Mouse (Mus musculus) spleen, postnatal 36 days (tissue): ENCODE data around the gene 4921539E11Rik.

ENCODE experiments used
- DNase-seq, 2 experiments: peaks; one replicate each; pipeline ENCODE4 v3.0.0; 2022; ENCODE audit warnings: low spot score in 2 of 2, mixed read lengths in 1 of 2

4921539E11Rik gene

DNA sequence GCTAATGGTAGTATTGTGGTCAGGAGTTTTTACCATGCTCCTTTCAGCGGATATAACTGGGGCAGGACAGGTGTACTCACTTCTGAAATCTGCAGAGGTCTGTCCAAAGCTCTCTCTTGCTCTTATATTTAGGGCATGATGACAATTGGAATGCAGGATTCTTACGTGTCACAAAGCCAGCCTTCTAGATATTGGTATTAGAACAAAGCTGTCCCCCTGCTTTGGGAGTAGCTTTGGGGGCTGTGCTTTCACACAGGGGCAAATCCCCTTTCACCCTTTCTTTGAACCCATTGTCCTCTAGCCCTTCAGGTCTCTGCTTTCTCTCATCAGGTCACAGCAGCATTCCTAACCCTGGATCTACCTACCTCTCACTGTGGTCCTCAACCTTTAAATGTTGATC is at the start of gene 4921539E11Rik:
TSS of gene 4921539E11Rik (minus strand) at position 101 of the 400 bp plus-strand sequence.
- DNase-seq, result no peak

DNA sequence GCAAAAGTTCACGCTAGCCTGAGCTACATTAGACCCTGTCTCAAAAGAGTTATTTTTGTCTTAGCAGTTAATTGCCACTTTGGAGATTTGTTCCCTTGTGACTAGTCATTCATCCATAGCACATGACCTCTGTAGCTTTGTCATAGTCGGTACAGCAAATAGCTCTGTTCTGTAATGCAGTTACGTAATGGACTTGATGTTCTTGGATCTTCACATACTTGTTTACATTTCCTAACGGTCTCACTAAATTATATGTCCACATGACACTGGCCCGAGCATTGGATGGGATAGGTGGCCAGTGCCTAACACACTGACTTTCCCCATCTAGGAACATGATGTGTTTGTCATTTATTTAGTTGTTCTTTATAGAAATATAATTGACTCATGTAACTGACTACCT is 44.5 kb upstream of the 4921539E11Rik start:
- no peak for DNase-seq

DNA sequence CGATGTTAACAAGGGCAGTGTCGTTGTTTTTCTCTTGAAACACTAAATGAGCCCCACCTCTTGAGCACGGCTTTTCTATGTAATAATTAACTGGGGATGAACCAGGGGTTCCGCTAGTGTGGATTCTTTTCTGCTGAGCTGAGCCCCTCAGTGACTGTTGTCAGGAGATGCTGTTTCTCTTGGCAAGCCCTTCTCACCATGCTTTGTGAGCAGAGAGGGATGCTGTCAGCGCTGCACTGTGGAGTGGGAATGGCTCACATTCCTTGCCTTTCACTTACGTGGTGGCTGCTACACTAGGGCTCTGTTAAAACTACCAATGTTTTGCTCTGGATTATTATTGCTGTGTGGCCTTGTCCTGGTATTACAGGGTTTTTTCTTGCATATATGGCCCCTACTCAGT is 38.7 kb upstream of the 4921539E11Rik start:
- no peak for DNase-seq

DNA sequence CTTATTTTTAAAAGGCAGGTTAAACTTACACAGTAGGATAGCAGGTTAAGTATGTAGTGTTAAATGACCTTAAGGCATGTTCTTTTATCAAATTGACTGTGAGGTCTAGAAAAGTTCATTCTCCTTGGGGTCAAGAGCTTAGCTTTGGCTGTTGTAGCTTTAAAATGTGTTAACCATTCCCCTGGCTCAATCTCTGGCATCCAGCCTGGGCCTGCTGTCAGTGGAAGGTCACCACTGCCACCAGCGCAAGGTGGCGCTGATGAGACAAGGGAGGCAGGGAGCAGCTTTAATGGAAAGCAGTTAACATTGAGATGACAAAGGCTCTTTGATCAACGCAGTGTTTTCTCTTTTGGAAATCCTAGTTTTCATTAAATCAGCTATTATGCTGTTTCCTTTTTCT is 36.3 kb upstream of the 4921539E11Rik start:
- no peak for DNase-seq

DNA sequence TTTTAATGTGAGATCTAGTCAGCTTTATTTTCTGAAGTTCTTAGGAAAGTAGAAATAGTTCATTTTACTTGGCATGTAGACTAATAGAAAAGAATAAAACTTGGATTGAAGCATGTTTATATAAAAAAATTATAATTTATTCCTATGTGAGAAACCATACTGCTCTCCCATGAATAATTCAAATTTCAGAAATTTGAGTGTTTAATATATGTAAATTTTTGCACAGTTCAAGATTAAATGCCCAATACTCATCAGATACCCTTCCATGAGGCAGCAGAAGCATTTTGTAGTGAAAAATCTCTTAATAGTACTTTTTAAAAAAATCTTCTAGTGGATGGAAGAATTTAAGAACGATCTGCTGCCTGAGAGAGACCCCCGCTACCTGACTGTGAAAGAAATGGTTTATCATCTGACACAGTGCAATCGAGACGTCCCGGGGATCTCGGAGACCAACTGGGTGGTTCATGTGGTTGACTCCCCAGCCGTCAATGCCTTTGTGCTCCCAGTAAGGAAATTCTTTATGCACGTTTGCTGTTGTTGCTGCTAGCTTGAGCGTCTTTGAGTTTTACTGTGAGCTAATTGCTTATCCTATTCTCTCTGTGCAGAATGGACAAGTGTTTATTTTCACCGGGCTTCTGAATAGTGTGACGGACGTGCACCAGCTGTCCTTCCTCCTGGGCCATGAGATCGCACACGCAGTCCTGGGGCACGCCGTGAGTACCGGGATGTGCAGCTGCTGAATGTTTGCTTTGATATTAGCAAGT is 34.2 kb upstream of the 4921539E11Rik start:
- DNase-seq, result no peak

DNA sequence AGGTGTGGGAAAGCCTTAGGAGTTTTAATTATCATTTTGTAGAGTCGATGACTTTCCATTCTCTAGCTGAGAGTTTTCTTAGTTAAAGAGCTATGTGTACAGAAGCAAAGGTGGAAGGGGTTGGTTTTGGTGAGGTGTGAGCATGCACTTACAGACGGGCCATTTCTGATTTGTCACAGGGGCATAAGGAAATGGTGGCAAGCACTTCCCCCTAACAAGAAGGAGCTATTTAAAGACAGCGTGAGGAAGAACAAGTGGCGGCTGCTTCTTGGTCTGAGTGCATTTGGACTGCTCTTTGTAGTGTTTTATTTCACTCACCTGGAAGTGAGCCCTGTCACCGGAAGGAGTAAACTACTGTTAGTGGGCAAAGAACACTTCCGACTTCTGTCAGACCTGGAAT is 30.8 kb upstream of the 4921539E11Rik start:
- DNase-seq, result no peak

DNA sequence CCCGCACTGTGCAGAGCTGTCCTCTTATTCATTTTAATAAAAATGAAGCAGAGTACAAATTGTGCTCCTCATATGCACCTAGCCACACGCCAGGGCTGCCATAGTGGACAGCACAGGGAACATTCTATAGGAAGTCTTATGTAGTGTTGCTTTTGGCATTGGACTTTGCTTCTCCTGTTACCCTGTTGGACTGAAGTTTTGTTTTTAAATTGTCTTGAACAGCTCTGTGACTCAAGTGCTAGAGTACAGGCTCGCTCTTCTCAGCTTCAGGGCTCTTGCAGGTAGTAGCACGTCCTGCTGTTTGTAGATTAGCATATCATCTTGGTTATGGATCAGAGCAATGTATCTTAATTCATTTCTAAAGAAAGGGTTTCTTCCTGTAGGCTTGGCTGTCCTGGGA is 25.2 kb upstream of the 4921539E11Rik start:
- DNase-seq, result no peak

DNA sequence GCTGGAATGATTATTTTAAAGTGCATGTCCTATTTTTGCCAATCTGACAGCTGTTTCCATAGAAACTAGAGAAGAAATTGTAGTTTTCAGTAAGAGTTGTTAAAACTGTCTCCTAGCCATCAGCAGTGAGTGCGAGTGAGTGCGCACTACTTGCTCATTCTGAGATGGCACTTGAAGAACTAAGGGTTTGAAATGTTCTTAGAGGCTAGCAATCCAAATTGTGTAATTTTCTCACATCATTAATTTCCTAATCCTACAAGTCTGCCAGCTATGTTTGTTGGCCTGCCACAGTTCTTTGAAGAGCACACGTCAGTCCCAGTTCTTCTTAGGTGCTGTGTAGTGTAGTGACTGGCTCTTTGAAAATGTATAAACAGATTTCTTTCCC is 23.9 kb upstream of the 4921539E11Rik start:
- no peak for DNase-seq

DNA sequence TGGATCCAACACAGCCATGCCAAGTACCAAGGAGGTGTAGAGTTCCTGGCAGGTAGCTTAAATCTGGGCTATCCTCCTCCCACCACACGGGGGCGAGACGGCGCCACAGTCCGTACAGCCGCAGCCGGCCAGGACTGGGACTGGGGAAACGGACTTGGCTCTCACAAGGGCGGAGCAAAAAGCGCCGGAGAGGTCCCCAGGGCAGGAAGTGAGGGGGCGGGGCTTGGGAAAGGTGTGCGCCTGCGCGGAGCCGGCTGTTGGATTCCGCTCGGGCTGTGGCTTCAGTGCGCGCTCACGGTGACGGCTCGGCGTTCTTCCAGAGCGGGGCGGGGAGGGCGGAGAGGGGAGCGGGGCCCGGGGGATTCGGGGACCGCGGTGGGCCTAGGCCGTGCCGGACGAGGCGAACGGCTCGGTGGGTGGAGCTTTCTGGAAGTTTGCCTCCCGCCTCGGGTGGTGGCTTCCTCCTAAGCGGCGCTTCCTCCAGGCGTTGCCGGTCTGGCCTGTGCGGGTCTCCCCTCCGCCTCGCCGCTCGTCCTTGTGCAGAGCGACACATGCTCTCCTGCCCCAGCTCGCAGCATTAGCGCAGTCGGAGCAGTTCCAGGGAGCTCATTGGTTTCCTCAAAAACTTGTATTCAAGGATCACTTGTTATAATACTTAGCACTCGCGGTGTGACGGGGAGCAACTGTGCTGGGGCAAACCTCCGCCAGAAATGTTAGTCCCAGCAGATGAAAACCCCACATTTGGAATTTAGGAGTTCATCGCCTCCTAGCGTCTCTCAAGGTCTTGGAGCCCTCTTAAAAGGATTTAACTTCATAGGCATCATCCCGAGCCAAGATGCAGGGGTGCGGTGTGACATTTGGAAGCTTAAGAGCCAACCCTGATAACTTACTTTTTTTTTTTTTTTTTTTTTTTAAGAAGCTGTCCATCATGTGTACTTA is 23.2 kb upstream of the 4921539E11Rik start, which contains the start of gene Oma1:
TSS of gene Oma1 (plus strand) at position 226 of the 939 bp plus-strand sequence.
- DNase-seq, result peak; percentile 95 to 96

DNA sequence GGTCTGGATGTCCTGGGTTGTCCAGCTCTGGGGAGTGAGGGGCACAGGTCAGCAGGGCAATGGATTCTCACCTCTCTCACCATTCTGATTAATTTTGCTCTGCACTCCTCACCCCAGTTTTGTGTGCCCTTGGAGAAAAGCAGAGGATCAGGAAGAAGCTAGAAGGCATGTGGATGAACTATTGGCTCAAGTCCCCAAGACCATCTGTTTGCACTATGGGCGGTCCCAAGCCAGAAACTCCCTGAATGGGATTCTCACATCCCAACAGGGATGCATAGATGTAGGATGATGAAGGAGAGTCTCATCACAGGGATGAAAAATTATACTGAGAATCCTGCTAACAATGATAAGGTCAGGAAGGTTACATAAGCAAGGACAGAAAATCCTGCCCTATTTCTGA is 13.2 kb upstream of the 4921539E11Rik start:
- no peak for DNase-seq

DNA sequence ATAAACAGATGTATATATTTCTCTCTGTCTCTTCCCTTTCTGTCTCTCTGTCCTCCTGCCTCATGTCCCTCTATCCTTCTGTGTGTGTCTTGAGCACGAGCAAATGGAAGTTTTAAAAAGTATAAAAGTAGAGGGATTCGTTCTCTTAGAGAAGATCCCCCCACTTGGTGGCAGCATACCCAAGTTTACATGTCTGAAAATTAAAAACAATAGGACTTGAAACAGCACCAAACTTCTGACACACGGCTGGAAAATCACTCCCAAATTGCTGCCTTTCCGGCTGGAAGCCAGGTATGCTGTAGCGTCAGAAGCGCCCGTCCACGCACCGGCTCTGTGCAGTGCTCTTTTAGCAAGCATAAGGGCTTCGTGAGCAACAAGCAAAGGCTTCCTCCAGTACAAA is 8.7 kb upstream of the 4921539E11Rik start:
- DNase-seq, result no peak

DNA sequence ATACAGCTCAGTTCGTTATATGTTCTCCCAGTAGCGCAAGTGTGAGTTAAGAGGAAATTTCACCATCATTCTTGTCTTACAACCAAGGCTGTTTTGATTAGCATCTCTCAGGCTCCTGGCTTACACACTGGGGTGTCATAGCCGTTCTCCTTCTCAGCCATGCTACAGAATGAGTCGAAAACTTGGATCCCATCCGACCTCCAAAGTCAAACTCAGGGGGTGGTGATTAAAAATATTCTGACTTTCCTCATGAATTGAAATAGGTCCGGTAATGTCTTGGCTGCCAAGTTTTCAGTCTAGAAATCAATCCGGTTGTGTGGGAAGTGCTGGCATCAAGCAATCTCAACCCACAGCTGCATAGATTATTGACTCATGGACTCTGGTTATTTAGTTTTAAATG is 2.3 kb downstream of the 4921539E11Rik start:
- DNase-seq, result no peak

DNA sequence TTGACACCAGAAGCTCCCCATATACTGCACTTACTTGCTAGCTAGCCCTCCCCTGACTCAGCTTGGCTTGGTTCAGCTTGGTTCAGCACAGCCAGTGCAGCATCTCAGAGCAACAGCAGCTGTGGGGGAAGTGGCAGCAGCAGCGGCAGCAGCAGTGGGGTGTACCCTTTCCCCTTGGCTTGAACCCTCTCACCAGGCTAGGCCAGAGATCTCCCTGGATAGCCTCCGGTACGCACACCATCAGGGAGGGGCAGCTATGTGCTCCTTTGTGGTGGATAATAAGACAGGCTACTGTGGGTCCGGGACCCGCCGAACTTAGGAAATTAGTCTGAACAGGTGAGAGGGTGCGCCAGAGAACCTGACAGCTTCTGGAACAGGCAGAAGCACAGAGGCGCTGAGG is 17.6 kb downstream of the 4921539E11Rik start:
- DNase-seq, result no peak

DNA sequence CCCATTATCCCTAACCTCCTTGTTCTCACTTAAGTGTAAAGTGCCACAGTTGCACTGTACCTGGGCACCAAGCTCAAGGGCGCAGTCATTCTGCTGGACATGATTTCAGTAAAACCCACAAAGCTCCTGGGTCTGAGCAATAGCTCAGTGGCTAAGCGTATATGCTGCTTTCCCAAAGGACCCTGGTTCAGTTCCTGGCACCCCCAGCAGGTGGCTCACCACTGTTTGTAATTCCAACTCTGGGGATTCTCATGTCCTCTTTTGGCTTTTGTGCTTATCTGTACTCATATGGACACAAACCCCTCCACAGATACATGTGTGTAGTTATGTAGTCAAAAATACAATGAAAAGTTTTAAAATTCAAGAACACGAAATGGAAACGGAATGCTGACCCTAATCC is 21.3 kb downstream of the 4921539E11Rik start:
- DNase-seq, result no peak

DNA sequence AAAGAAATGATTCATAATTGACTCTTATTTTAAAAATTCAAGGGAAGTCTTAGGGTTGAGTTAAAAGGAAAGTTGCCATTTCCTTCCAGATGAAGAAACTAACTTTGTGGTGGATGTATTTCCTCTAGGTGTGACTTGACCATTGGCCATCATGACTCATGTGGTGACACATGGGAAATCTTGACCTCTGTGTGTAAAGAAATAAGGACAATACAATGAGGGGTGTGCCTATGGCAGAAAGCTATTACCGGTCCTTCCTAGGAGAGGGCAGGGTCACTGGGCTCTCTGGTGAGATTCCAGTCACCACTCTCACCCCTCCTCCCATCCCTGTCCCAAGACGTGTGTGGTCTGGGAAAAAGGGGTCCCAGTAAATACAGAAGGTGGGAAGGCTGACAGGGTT is 25.5 kb downstream of the 4921539E11Rik start:
- DNase-seq, result no peak

DNA sequence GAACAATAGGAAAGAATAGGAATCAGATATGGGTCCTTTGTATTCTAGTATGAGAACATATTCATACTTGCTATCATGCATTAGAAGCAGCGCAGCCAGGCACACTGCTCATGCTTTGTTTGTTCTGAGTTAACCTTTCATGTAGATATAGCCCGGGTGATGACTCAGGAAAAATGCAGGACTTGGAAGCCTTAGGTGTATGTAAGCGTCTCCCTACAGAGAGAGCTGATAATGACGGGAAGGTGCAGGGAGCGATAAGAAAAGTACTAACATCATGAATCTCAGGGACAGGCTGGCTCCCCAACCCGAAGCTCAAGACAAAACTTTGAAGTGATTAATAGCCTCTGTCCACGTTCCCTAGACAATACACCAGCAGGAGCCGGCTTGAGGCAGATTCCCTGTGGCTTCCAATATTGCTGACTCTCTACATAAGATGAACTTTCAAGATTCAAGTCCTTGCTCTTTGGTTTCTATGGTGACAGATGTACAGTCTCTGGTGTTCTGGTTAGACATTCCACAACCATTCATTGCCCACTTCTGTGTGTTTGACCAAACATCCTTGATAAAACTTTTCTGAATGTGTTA is 26.8 kb downstream of the 4921539E11Rik start:
- DNase-seq, result no peak

DNA sequence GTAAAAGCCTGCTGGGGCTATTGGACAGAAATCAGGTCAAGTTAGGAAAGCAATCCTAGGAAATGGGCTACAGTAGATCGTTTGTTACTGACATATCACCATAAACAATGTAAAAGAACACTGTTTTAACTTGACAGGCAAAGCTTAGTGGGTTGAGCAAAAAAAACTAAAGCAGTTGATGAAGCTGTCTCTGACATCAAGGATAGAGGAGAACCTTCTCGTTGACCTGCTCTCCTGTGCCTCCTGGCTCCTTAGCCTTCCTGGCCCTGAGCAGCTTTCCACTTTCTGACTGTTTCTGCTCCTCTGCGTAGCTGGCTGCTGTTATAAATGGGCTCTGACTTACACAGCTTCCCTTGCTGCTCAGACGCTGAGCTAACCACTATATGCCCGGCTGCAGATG is 27.3 kb downstream of the 4921539E11Rik start:
- DNase-seq, result no peak

DNA sequence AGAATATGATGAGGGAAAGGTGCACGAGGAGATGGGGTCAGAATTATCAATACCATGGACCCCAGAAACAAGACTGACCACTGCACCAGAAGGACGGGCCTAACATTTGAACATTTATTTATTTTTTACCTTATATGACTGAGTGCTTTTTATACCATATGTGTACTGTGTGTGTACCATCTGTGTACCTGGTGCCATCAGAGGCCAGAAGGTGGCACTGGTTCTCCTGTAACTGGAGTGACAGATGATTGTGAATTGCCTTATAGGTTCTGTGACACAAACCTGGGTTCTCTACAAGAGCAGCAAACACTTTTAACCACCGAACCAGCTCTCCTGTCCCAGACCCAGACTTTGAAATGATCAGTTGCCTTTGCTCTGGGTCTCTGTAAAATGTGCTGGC is 31.8 kb downstream of the 4921539E11Rik start:
- DNase-seq, result no peak

DNA sequence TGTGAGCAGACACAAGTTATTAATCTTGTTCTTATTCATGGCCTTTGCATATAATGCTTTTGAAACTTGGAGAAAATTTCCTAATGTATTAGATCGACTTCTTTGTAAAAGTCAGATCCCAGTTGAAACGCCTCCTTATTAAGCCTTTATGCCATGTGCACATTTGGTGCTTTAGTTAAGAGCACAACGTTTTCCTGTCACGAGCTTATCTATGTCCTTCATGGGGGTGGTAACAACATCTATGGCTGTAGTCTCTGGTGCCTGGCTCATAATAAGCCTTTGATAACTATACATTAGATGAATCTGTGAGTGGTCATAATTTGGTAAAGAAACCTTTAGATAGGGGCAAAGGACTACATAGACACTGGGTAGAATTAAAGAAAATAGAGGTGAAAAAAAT is 36.8 kb downstream of the 4921539E11Rik start:
- DNase-seq, result no peak

DNA sequence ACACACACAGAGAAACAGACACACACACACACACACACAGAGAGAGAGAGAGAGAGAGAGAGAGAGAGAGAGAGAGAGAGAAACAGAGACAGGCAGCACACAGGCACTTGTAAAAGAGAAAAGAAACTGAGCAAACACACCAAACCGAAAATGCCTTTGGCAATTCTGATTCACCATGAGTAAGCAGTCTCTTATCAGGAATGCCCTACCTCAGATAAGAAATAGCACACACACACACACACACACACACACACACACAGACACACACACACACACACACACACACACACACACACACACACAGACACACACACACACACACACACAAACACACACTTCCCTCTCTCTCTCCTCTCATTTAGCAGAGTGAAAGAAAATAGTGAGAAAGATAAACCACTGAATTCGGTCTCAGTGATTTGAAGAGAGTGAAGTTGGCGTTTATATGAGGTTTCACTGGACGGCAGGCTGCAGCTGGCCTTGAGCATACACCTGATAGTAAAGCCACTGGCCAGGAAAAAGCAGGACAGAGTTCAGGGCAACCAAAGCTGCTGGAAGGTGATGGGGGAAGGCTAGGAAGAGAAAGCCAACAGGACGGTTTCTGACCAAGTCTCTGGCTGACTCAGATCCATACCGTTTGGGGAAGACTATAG is 41.1 kb downstream of the 4921539E11Rik start:
- no peak for DNase-seq

DNA sequence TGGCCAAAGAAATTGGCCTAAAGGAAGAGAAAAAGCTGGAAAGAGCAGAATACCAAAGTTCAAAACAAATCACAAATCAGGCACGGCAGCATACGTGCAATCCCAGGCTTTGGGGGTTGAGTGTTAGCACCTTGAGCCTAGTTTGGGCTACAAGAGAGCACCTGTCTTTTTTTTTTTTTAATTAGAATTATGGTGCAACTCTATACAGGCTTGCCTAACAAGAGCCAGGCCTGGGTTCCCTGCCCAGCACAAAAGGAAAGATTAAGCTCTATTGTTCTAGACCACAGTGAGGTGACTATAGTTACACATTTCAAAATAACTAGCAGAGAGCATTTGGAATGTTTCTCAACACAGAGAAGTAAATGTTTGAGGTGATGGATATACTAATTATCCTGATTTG is 42.9 kb downstream of the 4921539E11Rik start:
- DNase-seq, result no peak

DNA sequence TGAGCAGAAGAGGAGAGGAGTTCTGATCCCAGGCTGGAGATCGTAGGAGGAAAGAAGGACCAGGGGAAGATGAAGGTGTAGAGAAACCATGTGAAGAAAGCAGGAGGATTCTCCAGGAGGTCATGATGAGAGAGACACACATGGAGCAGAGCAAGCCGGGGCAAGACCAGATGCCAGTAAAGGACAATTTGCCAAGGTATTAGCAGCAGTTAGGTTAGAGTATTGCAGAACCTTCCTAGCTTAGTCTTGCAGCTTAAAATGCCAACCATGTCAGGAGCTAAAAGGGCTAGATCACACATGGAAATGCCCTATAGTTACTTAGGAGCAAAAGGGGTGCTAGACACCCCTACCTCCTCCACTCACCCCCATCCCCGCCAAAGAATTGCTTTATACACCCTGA is 43.4 kb downstream of the 4921539E11Rik start:
- DNase-seq, result no peak
